Mouse (Mus musculus): ENCODE measurements around the gene Kcnmb1.

DNA sequence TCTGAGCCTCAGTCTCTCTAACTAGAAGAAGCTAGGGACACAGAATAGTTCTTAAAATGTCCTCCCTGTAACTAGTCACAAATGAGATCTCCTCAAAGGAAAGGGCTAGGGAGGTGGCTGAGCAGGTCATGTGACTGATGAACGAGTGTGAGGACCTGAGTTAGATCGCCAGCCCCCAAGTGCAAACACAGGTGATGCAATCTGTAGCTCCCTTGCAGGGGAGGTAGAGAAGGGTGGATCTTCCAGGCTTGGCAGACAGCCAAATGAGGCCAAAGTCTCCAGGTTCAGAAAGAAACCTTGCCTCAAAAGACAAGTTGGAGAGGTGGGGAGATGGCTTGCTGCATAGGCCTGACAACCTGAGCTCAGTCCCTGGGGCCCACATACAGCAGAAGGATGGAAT, 36.3 kb upstream of the Kcnmb1 start:
- TF ChIP-seq CTCF (IDR thresholded peaks at IDR 0.05; ENCODE audit: borderline replicate concordance, extremely low read depth, insufficient read depth, insufficient read length), result no peak
- no peak for TF ChIP-seq POLR2A (IDR thresholded peaks at IDR 0.05; ENCODE audit: borderline replicate concordance, extremely low read depth, insufficient read depth, insufficient read length, poor library complexity, severe bottlenecking)

Data from brain, embryonic 14.5 days (tissue).